Mouse (Mus musculus) embryo, embryonic 9.5 days (tissue): ENCODE measurements around the gene Plch1.
A peak's percentile ranks its signal among the peaks of the same experiment; 100 is the strongest.

Experiments
- DNase-seq: peaks from one replicate; pipeline ENCODE4 v3.0.0-alpha.2; 2017; ENCODE audit errors: extremely low spot score

Gene Plch1

GRCm38 (mm10) chr3:63899309-63899695 lies at the start of gene Plch1:
Plch1 (minus strand) TSS chr3:63899472.
- DNase-seq = peak; percentile 87

GRCm38 (mm10) chr3:63941204-63941850 lies 42.1 kb upstream of the Plch1 start:
- no peak for DNase-seq

- DNase-seq = no peak
Measured at GRCm38 (mm10) chr3:63938928-63939327, 39.7 kb upstream of the Plch1 start.

GRCm38 (mm10) chr3:63928878-63929859 lies 29.9 kb upstream of the Plch1 start, which contains the start of gene E130311K13Rik:
E130311K13Rik (minus strand) TSS chr3:63929472.
- peak; percentile 91 for DNase-seq

- DNase-seq = peak; percentile 27
Measured at GRCm38 (mm10) chr3:63919634-63920033, 20.4 kb upstream of the Plch1 start.

GRCm38 (mm10) chr3:63910301-63910700 lies 11.0 kb upstream of the Plch1 start:
- peak; percentile 9 for DNase-seq

GRCm38 (mm10) chr3:63905241-63905640 lies 6.0 kb upstream of the Plch1 start:
- peak; percentile 22 for DNase-seq

- DNase-seq = no peak
Measured at GRCm38 (mm10) chr3:63904157-63904556, 4.9 kb upstream of the Plch1 start.

GRCm38 (mm10) chr3:63900021-63900571 lies 824 bp upstream of the Plch1 start:
- DNase-seq = peak; percentile 73

GRCm38 (mm10) chr3:63898581-63899308 lies 527 bp downstream of the Plch1 start:
- DNase-seq = peak; percentile 86

GRCm38 (mm10) chr3:63897177-63897576 lies 2.1 kb downstream of the Plch1 start:
- no peak for DNase-seq

GRCm38 (mm10) chr3:63896303-63896702 lies 3.0 kb downstream of the Plch1 start:
- no peak for DNase-seq

GRCm38 (mm10) chr3:63895786-63896185 lies 3.5 kb downstream of the Plch1 start:
- DNase-seq = no peak

- no peak for DNase-seq
Measured at GRCm38 (mm10) chr3:63893677-63894076, 5.6 kb downstream of the Plch1 start.

- DNase-seq = no peak
Measured at GRCm38 (mm10) chr3:63892154-63892553, 7.1 kb downstream of the Plch1 start.

GRCm38 (mm10) chr3:63881065-63881464 lies 18.2 kb downstream of the Plch1 start:
- DNase-seq = no peak

- no peak for DNase-seq
Measured at GRCm38 (mm10) chr3:63878995-63879666, 20.1 kb downstream of the Plch1 start.

GRCm38 (mm10) chr3:63872818-63873217 lies 26.5 kb downstream of the Plch1 start:
- DNase-seq = no peak

- no peak for DNase-seq
Measured at GRCm38 (mm10) chr3:63871249-63871648, 28.0 kb downstream of the Plch1 start.

- DNase-seq = no peak
Measured at GRCm38 (mm10) chr3:63868285-63868684, 31.0 kb downstream of the Plch1 start.

- no peak for DNase-seq
Measured at GRCm38 (mm10) chr3:63865069-63865468, 34.2 kb downstream of the Plch1 start.
